Mouse (Mus musculus) bone marrow macrophage, adult 2 months (primary cell): ENCODE data around the gene Ift22.

ENCODE experiments used
- CTCF ChIP-seq: IDR thresholded peaks from 2 replicates; pipeline ENCODE4 v1.5.1; 2012; ENCODE audit warnings: low read depth, mild to moderate bottlenecking, low read length, moderate library complexity
- POLR2A ChIP-seq: IDR thresholded peaks from 2 replicates; pipeline ENCODE4 v1.6.1; 2012; ENCODE audit warnings: mild to moderate bottlenecking, low read depth, low read length, borderline replicate concordance

- TF ChIP-seq POLR2A, result no peak
- TF ChIP-seq CTCF, result no peak
Measured at GRCm38 (mm10) chr5:136931896-136932295, 23.9 kb downstream of the Ift22 start.
